Mouse (Mus musculus) megakaryocyte, embryonic 14.5 days (primary cell): ENCODE data around the gene Ap4b1.

Source experiments
- FLI1 ChIP-seq: IDR thresholded peaks from 2 replicates; pipeline ENCODE4 v1.6.1; 2012; ENCODE audit warnings: low read length, inconsistent platforms, mixed read lengths
- GATA1 ChIP-seq: IDR thresholded peaks from 3 replicates; pipeline ENCODE4 v1.6.1; 2012; ENCODE audit warnings: mixed read lengths, low read length, inconsistent platforms, borderline replicate concordance

DNA sequence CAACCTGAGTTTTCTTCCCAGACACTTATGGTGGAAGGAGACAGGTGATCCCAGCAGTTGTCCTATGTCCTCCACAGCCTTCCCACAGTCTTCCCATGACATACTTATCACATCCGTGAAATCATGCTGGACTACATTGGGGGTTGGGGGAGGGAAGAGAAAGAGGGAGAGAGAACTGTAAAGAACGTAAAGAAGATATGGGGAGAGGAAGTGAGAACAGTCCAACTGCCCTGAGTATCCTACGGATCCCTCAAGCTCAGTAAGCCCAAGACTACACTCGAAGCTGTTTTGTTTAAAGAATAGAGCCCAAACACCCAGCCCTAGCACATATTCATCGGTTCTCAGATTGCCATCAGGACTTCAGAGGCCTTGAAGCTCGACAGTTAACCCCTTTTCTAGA is 30.7 kb upstream of the Ap4b1 start:
- no peak for TF ChIP-seq GATA1
- no peak for TF ChIP-seq FLI1
